Mouse (Mus musculus) thymus, adult 2 months (tissue): Measurements from ENCODE around the gene Lgals1. TPM values are rescaled to one million over a fixed set of nuclear protein-coding genes. Genes with fewer than 3 reads are reported as not detected.
A peak's percentile ranks its signal among the peaks of the same experiment; 100 is the strongest.

Experiments
- DNase-seq: peaks from one replicate; pipeline ENCODE4 v3.0.0; 2021
- H3K27ac ChIP-seq: fragments of 200-500 bp; 2 replicates; pipeline ENCODE4 v1.5.1; 2012; ENCODE audit warnings: low read length, control low read depth; ENCODE audit not compliant: control insufficient read depth, insufficient read depth
- H3K27me3 ChIP-seq: fragments of 200-500 bp; 2 replicates; pipeline ENCODE4 v1.6.1; 2012; ENCODE audit warnings: mild to moderate bottlenecking, low read length, moderate library complexity, mixed read lengths; ENCODE audit not compliant: control insufficient read depth, insufficient read depth
- H3K36me3 ChIP-seq: fragments of 200-500 bp; 2 replicates; pipeline ENCODE4 v1.6.1; 2012; ENCODE audit warnings: mild to moderate bottlenecking, low read length, moderate library complexity; ENCODE audit not compliant: control insufficient read depth, insufficient read depth
- H3K4me1 ChIP-seq: fragments of 200-500 bp; replicated peaks from 2 replicates; pipeline ENCODE4 v1.6.1; 2012; ENCODE audit warnings: low read length; ENCODE audit not compliant: control insufficient read depth, insufficient read depth
- H3K4me3 ChIP-seq: fragments of 200-500 bp; 2 replicates; pipeline ENCODE4 v1.5.1; 2012; ENCODE audit warnings: mild to moderate bottlenecking, low read length, control low read depth, moderate library complexity; ENCODE audit not compliant: control insufficient read depth, insufficient read depth
- CTCF ChIP-seq: fragments of 200-500 bp; IDR thresholded peaks from 2 replicates; pipeline ENCODE4 v1.5.1; 2012; ENCODE audit warnings: mild to moderate bottlenecking, control low read depth, low read length, moderate library complexity, borderline replicate concordance; ENCODE audit not compliant: control insufficient read depth, poor library complexity, insufficient read depth; ENCODE audit errors: extremely low read depth
- POLR2A ChIP-seq: fragments of 200-500 bp; IDR thresholded peaks from 2 replicates; pipeline ENCODE4 v1.6.1; 2012; ENCODE audit warnings: mild to moderate bottlenecking, low read length, control low read depth, moderate library complexity; ENCODE audit not compliant: control insufficient read depth, poor library complexity, insufficient read depth; ENCODE audit errors: extremely low read depth
- WGBS: fragments of 180-500 bp; shearing (Covaris S2); methylation state at CpG from one replicate; pipeline ENCODE4 v1.1.7; 2018; 5-methylcytosine and 5-hydroxymethylcytosine counted together
- polyA plus RNA-seq: library from polyadenylated mRNA; depleted of rRNA; stranded (reverse); fragments of >200 nt; gene quantifications from 2 replicates; pipeline ENCODE4 v1.2.3, GENCODE M21; 2012

Gene Lgals1
- polyA plus RNA-seq, 1 experiment: 428 TPM

- 97% methylated on average over 7 of the region's 7 CpGs for WGBS
- Histone ChIP-seq H3K27me3 (no peaks in the 10 kb centered on the region), H3K4me3 (no peak overlapping the region), H3K27ac (no peak overlapping the region), H3K36me3 (no peaks in the 10 kb centered on the region), H3K4me1 (peaks cover 36% of the 10 kb centered on the region)
- TF ChIP-seq CTCF: no peak
- no peak for TF ChIP-seq POLR2A
- DNase-seq: no peak
Observed at GRCm38 (mm10) chr15:78930801-78931426, 4.4 kb downstream of the Lgals1 start.

GRCm38 (mm10) chr15:78931577-78931976, 5.1 kb downstream of the Lgals1 start:
- peaks cover 29% of the 10 kb centered on the region for H3K4me1 ChIP-seq
- H3K27me3 ChIP-seq: no peaks in the 10 kb centered on the region
- DNase-seq: peak; percentile 74
- TF ChIP-seq POLR2A: no peak
- TF ChIP-seq CTCF: peak; percentile 62; the same call in 1 of the 2 replicates
- H3K27ac ChIP-seq: no peak overlapping the region
- WGBS: 6% methylated on average over 3 of the region's 3 CpGs
- no peak overlapping the region for H3K4me3 ChIP-seq
- no peaks in the 10 kb centered on the region for H3K36me3 ChIP-seq

DNA sequence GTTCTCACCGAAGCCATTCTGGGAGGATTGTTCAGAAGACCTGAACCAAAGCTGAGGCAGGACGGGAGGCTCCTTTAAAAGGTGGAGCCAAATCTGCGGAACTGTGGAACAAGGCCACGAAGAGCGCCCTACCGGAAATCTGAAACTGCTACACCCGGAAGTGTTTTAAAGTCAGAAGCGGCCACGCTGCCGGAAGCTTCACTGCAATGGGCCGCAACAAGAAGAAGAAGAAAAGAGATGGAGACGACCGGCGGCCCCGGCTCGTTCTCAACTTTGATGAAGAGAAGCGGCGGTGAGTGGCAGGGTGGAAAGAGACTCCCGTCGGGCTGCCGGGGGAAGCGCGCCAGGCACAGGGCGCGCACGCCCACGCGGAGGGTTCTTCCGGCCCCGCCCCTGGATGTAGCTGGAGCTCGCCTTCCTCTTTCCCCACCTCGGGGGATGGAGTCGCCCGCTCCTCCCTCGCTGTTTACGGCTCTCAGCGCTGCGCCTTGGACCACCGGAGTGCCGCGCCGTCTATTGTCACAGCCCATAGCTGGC, 8.3 kb downstream of the Lgals1 start, which contains the start of gene Nol12:
Gene Nol12, plus strand, starts transcription at position 150 of the 537 bp plus-strand sequence.
- Histone ChIP-seq H3K36me3 (peaks cover 9% of the 10 kb centered on the region), H3K27me3 (no peaks in the 10 kb centered on the region), H3K4me3 (peak within 1 kb of the TSS; percentile 65), H3K4me1 (peaks cover 13% of the 10 kb centered on the region), H3K27ac (peak within 1 kb of the TSS; percentile 77)
- peak; percentile 81 for DNase-seq
- WGBS: under 1% methylated on average over 42 of the region's 42 CpGs
- TF ChIP-seq POLR2A: peak; percentile 57
- TF ChIP-seq CTCF: 0 out of 2 replicates have a peak, but pooled peaks have one; percentile 22

- Histone ChIP-seq H3K36me3 (peaks cover 24% of the 10 kb centered on the region), H3K4me1 (peaks cover 9% of the 10 kb centered on the region), H3K4me3 (no peak overlapping the region), H3K27me3 (no peaks in the 10 kb centered on the region), H3K27ac (no peak overlapping the region)
- DNase-seq: no peak
- 93% methylated on average over 12 of the region's 12 CpGs for WGBS
- no peak for TF ChIP-seq POLR2A
- TF ChIP-seq CTCF: no peak
Observed at GRCm38 (mm10) chr15:78936403-78936802, 9.9 kb downstream of the Lgals1 start.

DNA sequence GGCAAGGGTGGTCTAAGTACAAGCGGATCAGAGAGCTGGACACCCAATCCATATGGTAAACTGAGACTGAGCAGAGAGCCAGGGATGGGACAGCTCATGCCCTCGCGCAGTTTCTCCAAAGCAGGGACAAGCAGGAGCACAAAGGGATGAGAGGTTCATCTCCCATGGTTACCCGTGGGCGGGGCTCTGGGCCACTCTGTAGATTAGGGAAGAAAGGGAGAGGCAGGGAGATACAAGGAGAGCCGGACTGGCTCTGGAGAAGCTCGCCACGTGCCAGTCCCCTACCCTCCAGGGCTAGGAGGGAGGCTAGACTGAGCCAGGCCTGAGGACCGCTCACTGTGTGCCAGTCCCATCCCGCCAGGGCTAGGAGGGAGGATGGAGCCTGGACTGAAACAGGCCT, 10.8 kb downstream of the Lgals1 start:
- 95% methylated on average over 10 of the region's 10 CpGs for WGBS
- Histone ChIP-seq H3K27ac (no peak overlapping the region), H3K36me3 (peaks cover 28% of the 10 kb centered on the region), H3K27me3 (no peaks in the 10 kb centered on the region), H3K4me1 (peaks cover 6% of the 10 kb centered on the region), H3K4me3 (no peak overlapping the region)
- no peak for TF ChIP-seq POLR2A
- TF ChIP-seq CTCF: no peak
- no peak for DNase-seq

DNA sequence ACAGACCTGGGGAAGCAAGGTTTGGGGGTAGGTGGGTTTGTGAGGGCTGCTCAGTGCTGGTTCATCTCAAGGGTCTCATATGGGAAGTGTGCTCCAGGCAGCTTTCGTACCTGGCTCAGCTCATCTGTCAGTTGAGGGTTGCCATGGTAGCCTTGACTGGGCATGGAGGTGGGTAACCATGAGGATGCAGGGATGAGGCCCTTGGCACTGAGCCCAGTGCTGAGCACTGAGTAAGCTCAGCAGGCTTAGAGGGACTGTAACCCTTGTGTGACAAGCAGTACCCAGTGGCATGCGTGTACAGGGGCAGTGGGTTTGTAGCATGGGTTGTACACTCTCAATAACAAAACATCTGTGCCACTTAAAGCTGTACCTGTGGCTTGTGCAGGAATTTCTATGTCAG, 11.4 kb downstream of the Lgals1 start:
- no peak for TF ChIP-seq POLR2A
- no peak for TF ChIP-seq CTCF
- Histone ChIP-seq H3K27ac (no peak overlapping the region), H3K4me3 (no peak overlapping the region), H3K27me3 (no peaks in the 10 kb centered on the region), H3K36me3 (peaks cover 28% of the 10 kb centered on the region), H3K4me1 (peaks cover 6% of the 10 kb centered on the region)
- WGBS: 98% methylated on average over 2 of the region's 2 CpGs
- no peak for DNase-seq
